Mouse (Mus musculus) hindbrain, embryonic 16.5 days (tissue): Measurements from ENCODE around the gene Zfand3. TPM values are rescaled to one million over a fixed set of nuclear protein-coding genes. Genes with fewer than 3 reads are reported as not detected.

Source experiments
- ATAC-seq: fragments of 200-750 bp; cut with Nextera tagmentation; 2 replicates; pipeline ENCODE4 v1.8.0; 2017; ENCODE audit warnings: moderate TSS enrichment, moderate library complexity
- H3K27ac ChIP-seq: fragments of 300-500 bp; sonication (generic); 2 replicates; pipeline ENCODE4 v1.5.1; 2014; ENCODE audit warnings: low read depth, mild to moderate bottlenecking, control low read depth, low read length, moderate library complexity
- H3K27me3 ChIP-seq: fragments of 300-500 bp; sonication (generic); replicated peaks from 2 replicates; pipeline ENCODE4 v1.6.1; 2014; ENCODE audit warnings: low read length; ENCODE audit not compliant: control insufficient read depth, insufficient read depth
- H3K36me3 ChIP-seq: fragments of 300-500 bp; sonication (generic); 2 replicates; pipeline ENCODE4 v1.6.1; 2014; ENCODE audit warnings: mild to moderate bottlenecking, low read length, moderate library complexity, mixed read lengths; ENCODE audit not compliant: control insufficient read depth, insufficient read depth
- H3K4me1 ChIP-seq: fragments of 300-500 bp; sonication (generic); 2 replicates; pipeline ENCODE4 v1.6.1; 2014; ENCODE audit warnings: low read depth, low read length; ENCODE audit not compliant: control insufficient read depth, insufficient read depth
- H3K4me2 ChIP-seq: fragments of 300-500 bp; sonication (generic); 2 replicates; pipeline ENCODE4 v1.6.1; 2014; ENCODE audit warnings: mild to moderate bottlenecking, low read length, control low read depth, moderate library complexity
- H3K4me3 ChIP-seq: fragments of 300-500 bp; sonication (generic); 2 replicates; pipeline ENCODE4 v1.5.1; 2014; ENCODE audit warnings: mild to moderate bottlenecking, low read length, control low read depth, moderate library complexity
- H3K9ac ChIP-seq: fragments of 300-500 bp; sonication (generic); 2 replicates; pipeline ENCODE4 v1.6.1; 2014; ENCODE audit warnings: low read depth, mild to moderate bottlenecking, control low read depth, low read length, moderate library complexity
- H3K9me3 ChIP-seq: fragments of 300-500 bp; sonication (generic); 2 replicates; pipeline ENCODE4 v1.6.1; 2014; ENCODE audit warnings: mild to moderate bottlenecking, low read length, moderate library complexity; ENCODE audit not compliant: control insufficient read depth
- WGBS: fragments of 180-500 bp; shearing (Covaris S2); extraction: QIAGEN DNeasy Blood & Tissue Kit; methylation state at CpG from one replicate; pipeline ENCODE4 v1.1.7; 2014; 5-methylcytosine and 5-hydroxymethylcytosine counted together
- polyA plus RNA-seq: library from polyadenylated mRNA; unstranded; fragments of >200 nt; fragmentation: Nextera tagmentation; extraction: Ambion mirVana; gene quantifications from 2 replicates; pipeline ENCODE4 v1.2.1, GENCODE M21; 2015

Zfand3 gene
- polyA plus RNA-seq, 1 experiment from 2014 or later, result 53.3 TPM

GRCm38 (mm10) chr17:30099670-30100069 lies 95.1 kb downstream of the Zfand3 start:
- Histone ChIP-seq H3K4me3 (no peak overlapping the region), H3K4me1 (peaks cover 9% of the 10 kb centered on the region), H3K36me3 (no peaks in the 10 kb centered on the region), H3K27me3 (no peaks in the 10 kb centered on the region), H3K9me3 (no peaks in the 10 kb centered on the region), H3K27ac (no peak overlapping the region), H3K4me2 (no peak overlapping the region), H3K9ac (no peak overlapping the region)
- 79% methylated on average over 2 of the region's 2 CpGs for WGBS
- ATAC-seq, result no peak

- H3K9me3 ChIP-seq, result no peaks in the 10 kb centered on the region
- no peaks in the 10 kb centered on the region for H3K27me3 ChIP-seq
- H3K27ac ChIP-seq, result no peak overlapping the region
- no peaks in the 10 kb centered on the region for H3K36me3 ChIP-seq
- H3K4me3 ChIP-seq, result no peak overlapping the region
- peaks cover 9% of the 10 kb centered on the region for H3K4me1 ChIP-seq
- no peak overlapping the region for H3K4me2 ChIP-seq
- no peak for ATAC-seq
- H3K9ac ChIP-seq, result no peak overlapping the region
Observed at GRCm38 (mm10) chr17:30101801-30102200, 97.3 kb downstream of the Zfand3 start.

- Histone ChIP-seq H3K9me3 (no peaks in the 10 kb centered on the region), H3K27ac (no peak overlapping the region), H3K4me3 (no peak overlapping the region), H3K36me3 (no peaks in the 10 kb centered on the region), H3K9ac (no peak overlapping the region), H3K4me2 (no peak overlapping the region), H3K27me3 (no peaks in the 10 kb centered on the region), H3K4me1 (peaks cover 9% of the 10 kb centered on the region)
- ATAC-seq, result no peak
- WGBS, result 97% methylated on average over 5 of the region's 5 CpGs
Observed at GRCm38 (mm10) chr17:30103005-30103404, 98.5 kb downstream of the Zfand3 start.

GRCm38 (mm10) chr17:30103641-30104165 lies 99.2 kb downstream of the Zfand3 start:
- no peak overlapping the region for H3K4me3 ChIP-seq
- H3K9me3 ChIP-seq, result no peaks in the 10 kb centered on the region
- H3K27ac ChIP-seq, result no peak overlapping the region
- no peak overlapping the region for H3K4me2 ChIP-seq
- H3K4me1 ChIP-seq, result peaks cover 9% of the 10 kb centered on the region
- no peaks in the 10 kb centered on the region for H3K27me3 ChIP-seq
- H3K36me3 ChIP-seq, result no peaks in the 10 kb centered on the region
- H3K9ac ChIP-seq, result no peak overlapping the region
- ATAC-seq, result no peak
- WGBS, result 65% methylated on average over 4 of the region's 4 CpGs

- peaks cover 12% of the 10 kb centered on the region for H3K4me1 ChIP-seq
- no peaks in the 10 kb centered on the region for H3K9me3 ChIP-seq
- no peak overlapping the region for H3K4me3 ChIP-seq
- H3K36me3 ChIP-seq, result no peaks in the 10 kb centered on the region
- 87% methylated on average over 3 of the region's 3 CpGs for WGBS
- H3K27me3 ChIP-seq, result no peaks in the 10 kb centered on the region
- H3K27ac ChIP-seq, result no peak overlapping the region
- no peak for ATAC-seq
- no peak overlapping the region for H3K4me2 ChIP-seq
- H3K9ac ChIP-seq, result no peak overlapping the region
Observed at GRCm38 (mm10) chr17:30105369-30105768, 100.8 kb downstream of the Zfand3 start.

- Histone ChIP-seq H3K27me3 (no peaks in the 10 kb centered on the region), H3K4me3 (no peak overlapping the region), H3K27ac (no peak overlapping the region), H3K9ac (no peak overlapping the region), H3K9me3 (no peaks in the 10 kb centered on the region), H3K36me3 (no peaks in the 10 kb centered on the region), H3K4me1 (peaks cover 14% of the 10 kb centered on the region), H3K4me2 (no peak overlapping the region)
- no peak for ATAC-seq
- 41% methylated on average over 7 of the region's 7 CpGs for WGBS
Observed at GRCm38 (mm10) chr17:30110678-30111077, 106.1 kb downstream of the Zfand3 start.

GRCm38 (mm10) chr17:30111556-30111955 lies 107.0 kb downstream of the Zfand3 start:
- Histone ChIP-seq H3K27ac (no peak overlapping the region), H3K36me3 (no peaks in the 10 kb centered on the region), H3K4me2 (no peak overlapping the region), H3K9me3 (no peaks in the 10 kb centered on the region), H3K4me3 (no peak overlapping the region), H3K4me1 (peaks cover 14% of the 10 kb centered on the region), H3K27me3 (no peaks in the 10 kb centered on the region), H3K9ac (no peak overlapping the region)
- 67% methylated on average over 5 of the region's 5 CpGs for WGBS
- no peak for ATAC-seq

- WGBS, result 73% methylated on average over 4 of the region's 4 CpGs
- H3K4me2 ChIP-seq, result no peak overlapping the region
- H3K9ac ChIP-seq, result no peak overlapping the region
- H3K4me1 ChIP-seq, result peaks cover 14% of the 10 kb centered on the region
- H3K36me3 ChIP-seq, result no peaks in the 10 kb centered on the region
- H3K4me3 ChIP-seq, result no peak overlapping the region
- no peaks in the 10 kb centered on the region for H3K27me3 ChIP-seq
- no peaks in the 10 kb centered on the region for H3K9me3 ChIP-seq
- no peak overlapping the region for H3K27ac ChIP-seq
- ATAC-seq, result no peak
Observed at GRCm38 (mm10) chr17:30112080-30112479, 107.5 kb downstream of the Zfand3 start.

GRCm38 (mm10) chr17:30112555-30113305 lies 108.2 kb downstream of the Zfand3 start:
- Histone ChIP-seq H3K9me3 (no peaks in the 10 kb centered on the region), H3K4me3 (no peak overlapping the region), H3K27ac (no peak overlapping the region), H3K4me1 (peaks cover 14% of the 10 kb centered on the region), H3K4me2 (no peak overlapping the region), H3K9ac (no peak overlapping the region), H3K27me3 (no peaks in the 10 kb centered on the region), H3K36me3 (no peaks in the 10 kb centered on the region)
- ATAC-seq, result no peak
- WGBS, result 80% methylated on average over 7 of the region's 7 CpGs
